16 mouse cellular contexts compared by ENCODE assay signal in genomic region chr1:30741955-30742354, GRCm38 (mm10).
"Had no signal": no experiment of that assay in that cellular context is flagged by ENCODE, and none has a peak within 500 bp of the region (broad histone marks: within the 10 kb centered on the region; RNA-seq: fewer than 3 reads in every experiment).

No protein-coding gene starts in this region.

- H3K4me1 ChIP-seq: neural tube, embryonic 13.5 days; neural tube, embryonic 15.5 days; stomach, embryonic 15.5 days had no signal

- H3K27ac ChIP-seq: neural tube, embryonic 13.5 days; neural tube, embryonic 15.5 days; stomach, embryonic 15.5 days; stomach, postnatal 0 days had no signal

- DNase-seq: retina, postnatal 1 day; right cerebral cortex, adult 18-20 months; right cerebral cortex, postnatal 14 days; right cerebral cortex, postnatal 25 days; right cerebral cortex, postnatal 4 days; spleen, adult 18-20 months; thymus, adult 18-20 months; thymus, adult 2 months; thymus, postnatal 14 days; thymus, postnatal 25 days; thymus, postnatal 36 days; thymus, postnatal 4 days had no signal

- H3K9ac ChIP-seq: neural tube, embryonic 13.5 days; neural tube, embryonic 15.5 days; stomach, embryonic 15.5 days had no signal

- H3K4me2 ChIP-seq: neural tube, embryonic 13.5 days; neural tube, embryonic 15.5 days; stomach, embryonic 15.5 days had no signal

- H3K36me3 ChIP-seq: neural tube, embryonic 13.5 days; neural tube, embryonic 15.5 days; stomach, embryonic 15.5 days had no signal

- H3K9me3 ChIP-seq: neural tube, embryonic 13.5 days; neural tube, embryonic 15.5 days; stomach, embryonic 15.5 days had no signal

- H3K27me3 ChIP-seq: neural tube, embryonic 13.5 days; neural tube, embryonic 15.5 days; stomach, embryonic 15.5 days had no signal

- H3K4me3 ChIP-seq: neural tube, embryonic 13.5 days; neural tube, embryonic 15.5 days; stomach, embryonic 15.5 days had no signal
